19 mouse cellular contexts compared by ENCODE assay signal in genomic region chr13:91756230-91756629, GRCm38 (mm10). TPM values are rescaled to one million over a fixed set of nuclear protein-coding genes. Genes with fewer than 3 reads are reported as not detected.
DNase-seq lines count a peak whose midpoint lies in the region; ATAC-seq and TF ChIP-seq lines count a peak whose summit lies in the region.
"Had no signal": no experiment of that assay in that cellular context is flagged by ENCODE, and none has a peak within 500 bp of the region (broad histone marks: within the 10 kb centered on the region; RNA-seq: fewer than 3 reads in every experiment).

No protein-coding gene starts in this region.

- H3K4me1 ChIP-seq in forebrain, embryonic 14.5 days (ENCODE audit: control insufficient read depth, insufficient read depth, low read length), result no peaks in the 10 kb centered on the region
- no peaks in the 10 kb centered on the region for H3K4me1 ChIP-seq in forebrain, embryonic 12.5 days
- peaks cover 24% of the 10 kb centered on the region for H3K4me1 ChIP-seq in liver, adult 2 months (ENCODE audit: control insufficient read depth, insufficient read depth, low read length)
- peaks cover 2% of the 10 kb centered on the region; the same call in 1 of the 2 replicates for H3K4me1 ChIP-seq in liver, postnatal 0 days (ENCODE audit: insufficient read depth)
- H3K4me1 ChIP-seq: hindbrain, embryonic 10.5 days; midbrain, embryonic 15.5 days had no signal

- H3K27me3 ChIP-seq in forebrain, embryonic 14.5 days (replicated peaks; ENCODE audit: control insufficient read depth, insufficient read depth, low read length), result no peaks in the 10 kb centered on the region
- no peaks in the 10 kb centered on the region for H3K27me3 ChIP-seq in forebrain, embryonic 12.5 days
- H3K27me3 ChIP-seq in liver, adult 2 months (ENCODE audit: control insufficient read depth, insufficient read depth, low read length), result no peaks in the 10 kb centered on the region
- no peaks in the 10 kb centered on the region for H3K27me3 ChIP-seq in liver, postnatal 0 days (ENCODE audit: insufficient read depth, low read length)
- H3K27me3 ChIP-seq: midbrain, embryonic 15.5 days had no signal

- WGBS in forebrain, embryonic 14.5 days, result 78% methylated on average over 4 of the region's 4 CpGs
- WGBS in forebrain, embryonic 12.5 days, result 88% methylated on average over 4 of the region's 4 CpGs
- WGBS in liver, adult 2 months, result 85% methylated on average over 4 of the region's 4 CpGs
- 83% methylated on average over 4 of the region's 4 CpGs for WGBS in liver, postnatal 0 days (ENCODE audit: insufficient replicate concordance)

- peak; percentile 4 for DNase-seq in forebrain, embryonic 14.5 days (ENCODE audit: low spot score)
- DNase-seq in liver, adult 2 months (ENCODE audit: extremely low read depth, low read depth, low spot score), result no peak
- DNase-seq in liver, postnatal 0 days, result no peak
- peak; percentile 52 for DNase-seq in NIH3T3 (ENCODE audit: low read depth)
- DNase-seq in brain, adult 2 months (ENCODE audit: low read depth, low spot score), result peak; percentile 20
- no peak for DNase-seq in layer of hippocampus, adult 2 months (ENCODE audit: low spot score in 2 of 2)
- DNase-seq in right cerebral cortex, postnatal 10 days (ENCODE audit: low spot score in 2 of 2), result no peak
- DNase-seq: cerebellum, postnatal 14 days; forebrain, postnatal 0 days; gastrocnemius, adult 2 months; kidney, postnatal 25 days had no signal

- no peak for TF ChIP-seq EP300 in liver, postnatal 0 days (IDR thresholded peaks at IDR 0.05; ENCODE audit: low read depth)

- H3K4me2 ChIP-seq in forebrain, embryonic 14.5 days (ENCODE audit: low read length), result no peak overlapping the region
- no peak overlapping the region for H3K4me2 ChIP-seq in forebrain, embryonic 12.5 days
- H3K4me2 ChIP-seq in liver, postnatal 0 days (ENCODE audit: low read depth, low read length), result no peak overlapping the region
- H3K4me2 ChIP-seq: liver, embryonic 11.5 days; midbrain, embryonic 15.5 days had no signal

- no peak overlapping the region for H3K27ac ChIP-seq in forebrain, embryonic 14.5 days (ENCODE audit: low read depth, low read length)
- H3K27ac ChIP-seq in forebrain, embryonic 12.5 days, result no peak overlapping the region
- 0 out of 2 replicates have a peak overlapping the region, but pooled peaks have one; percentile 36 for H3K27ac ChIP-seq in liver, adult 2 months (replicated peaks; ENCODE audit: insufficient read depth, low read depth, low read length)
- no peak overlapping the region for H3K27ac ChIP-seq in liver, postnatal 0 days (ENCODE audit: low read depth)
- no peak overlapping the region for H3K27ac ChIP-seq in layer of hippocampus, adult 2 months
- H3K27ac ChIP-seq: gastrocnemius, adult 2 months; hindbrain, embryonic 10.5 days; midbrain, embryonic 15.5 days had no signal

- no peak overlapping the region for H3K9ac ChIP-seq in forebrain, embryonic 14.5 days (ENCODE audit: low read length)
- H3K9ac ChIP-seq in forebrain, embryonic 12.5 days, result no peak overlapping the region
- H3K9ac ChIP-seq in liver, adult 2 months (ENCODE audit: low read depth, low read length), result no peak overlapping the region
- no peak overlapping the region for H3K9ac ChIP-seq in liver, postnatal 0 days (replicated peaks)
- H3K9ac ChIP-seq: forebrain, postnatal 0 days; midbrain, embryonic 15.5 days had no signal

- no peak for TF ChIP-seq POLR2A in liver, adult 2 months (IDR thresholded peaks at IDR 0.05; ENCODE audit: extremely low read depth, insufficient read depth, low read length)

- H3K4me3 ChIP-seq in forebrain, embryonic 14.5 days (ENCODE audit: low read depth, low read length), result no peak overlapping the region
- H3K4me3 ChIP-seq in forebrain, embryonic 12.5 days (replicated peaks), result no peak overlapping the region
- no peak overlapping the region for H3K4me3 ChIP-seq in liver, adult 2 months (ENCODE audit: insufficient read depth, low read depth, low read length)
- H3K4me3 ChIP-seq in liver, postnatal 0 days (ENCODE audit: low read depth, low read length), result no peak overlapping the region
- H3K4me3 ChIP-seq in layer of hippocampus, adult 2 months, result no peak overlapping the region
- H3K4me3 ChIP-seq: erythroblast, embryonic 14.5 days; gastrocnemius, adult 2 months; hindbrain, embryonic 10.5 days; midbrain, embryonic 15.5 days had no signal

- peaks cover under 1% of the 10 kb centered on the region; the same call in 1 of the 2 replicates for H3K79me2 ChIP-seq in liver, adult 2 months (ENCODE audit: control insufficient read depth, insufficient read depth, low read length)

- ATAC-seq in forebrain, embryonic 14.5 days, result no peak
- ATAC-seq in forebrain, embryonic 12.5 days (ENCODE audit: low FRiP score), result no peak
- no peak for ATAC-seq in liver, postnatal 0 days
- ATAC-seq: forebrain, postnatal 0 days; midbrain, embryonic 15.5 days had no signal

- no peaks in the 10 kb centered on the region for H3K36me3 ChIP-seq in forebrain, embryonic 14.5 days (ENCODE audit: control insufficient read depth, insufficient read depth, low read length)
- no peaks in the 10 kb centered on the region for H3K36me3 ChIP-seq in forebrain, embryonic 12.5 days (replicated peaks)
- H3K36me3 ChIP-seq in liver, adult 2 months (ENCODE audit: control insufficient read depth, insufficient read depth, low read length), result peaks cover 37% of the 10 kb centered on the region
- no peaks in the 10 kb centered on the region; the same call in 1 of the 2 replicates for H3K36me3 ChIP-seq in liver, postnatal 0 days (replicated peaks; ENCODE audit: insufficient read depth, low read length)
- H3K36me3 ChIP-seq: hindbrain, embryonic 10.5 days; midbrain, embryonic 15.5 days had no signal

- H3K9me3 ChIP-seq in forebrain, embryonic 14.5 days (replicated peaks; ENCODE audit: control insufficient read depth, low read length), result no peaks in the 10 kb centered on the region
- no peaks in the 10 kb centered on the region for H3K9me3 ChIP-seq in forebrain, embryonic 12.5 days
- H3K9me3 ChIP-seq in liver, postnatal 0 days (ENCODE audit: low read length), result no peaks in the 10 kb centered on the region
- H3K9me3 ChIP-seq: hindbrain, embryonic 10.5 days; midbrain, embryonic 15.5 days had no signal

- TF ChIP-seq CTCF in liver, adult 2 months (IDR thresholded peaks at IDR 0.05; ENCODE audit: low read depth, low read length), result no peak
- no peak for TF ChIP-seq CTCF in liver, postnatal 0 days (IDR thresholded peaks at IDR 0.05; ENCODE audit: low read depth)
- TF ChIP-seq CTCF in layer of hippocampus, adult 2 months (conservative IDR thresholded peaks at IDR 0.05), result no peak

RNA-seq across cellular contexts. Expression of gene Acot12, which starts 14.9 kb away (rescaled TPM):
- polyA plus RNA-seq in forebrain, embryonic 14.5 days (2014; fragmentation: Nextera tagmentation; extraction: Ambion mirVana), result not detected in 2 replicates
- polyA plus RNA-seq in forebrain, embryonic 12.5 days (2016; fragmentation: Nextera tagmentation; extraction: Ambion mirVana), result 0.12 TPM in 1 of 2 replicates, not detected in the other
- 104 and 121 TPM in 2 replicates for total RNA-seq in liver, adult 2 months (2014; rRNA removed)
- 57.1 and 58.8 TPM in 2 replicates for polyA plus RNA-seq in liver, adult 2 months (2012; rRNA removed)
- 30.0 TPM in 2 replicates for polyA plus RNA-seq in liver, postnatal 0 days (2015; fragmentation: Nextera tagmentation; extraction: Ambion mirVana)
- total RNA-seq in layer of hippocampus, adult 2 months (2021), result under 1 TPM; 0.49 to 0.61 TPM
- total RNA-seq: gastrocnemius, adult 2 months; granulocyte monocyte progenitor cell, adult 5-6 weeks; megakaryocyte progenitor cell, adult 5-6 weeks had no signal
- polyA plus RNA-seq: erythroblast, embryonic 14.5 days; hindbrain, embryonic 10.5 days; lung, embryonic 16.5 days had no signal

RNA-seq across cellular contexts. Expression of gene Zcchc9, which starts 51.3 kb away (rescaled TPM):
- polyA plus RNA-seq in forebrain, embryonic 14.5 days (2014; fragmentation: Nextera tagmentation; extraction: Ambion mirVana), result 9.8 and 12.8 TPM in 2 replicates
- 27.2 and 28.8 TPM in 2 replicates for polyA plus RNA-seq in forebrain, embryonic 12.5 days (2016; fragmentation: Nextera tagmentation; extraction: Ambion mirVana)
- 7.3 and 9.4 TPM in 2 replicates for total RNA-seq in liver, adult 2 months (2014; rRNA removed)
- 8.5 and 9.5 TPM in 2 replicates for polyA plus RNA-seq in liver, adult 2 months (2012; rRNA removed)
- 6.8 and 8.8 TPM in 2 replicates for polyA plus RNA-seq in liver, postnatal 0 days (2015; fragmentation: Nextera tagmentation; extraction: Ambion mirVana)
- 10 to 100 TPM; 14.1 to 16.0 TPM for total RNA-seq in layer of hippocampus, adult 2 months (2021)

Comparison
In these comparisons a context has a peak if more than half of its experiments do, and no peak if none do; other contexts are left out.
1. DNase-seq: peak in forebrain, embryonic 14.5 days (single experiment), NIH3T3 (single experiment) and brain, adult 2 months (single experiment); none in liver, adult 2 months (single experiment), liver, postnatal 0 days (single experiment), layer of hippocampus, adult 2 months (0 of 2) and right cerebral cortex, postnatal 10 days (0 of 2).
2. RNA of gene Acot12, which starts 14.9 kb away (polyA plus RNA-seq): 57.1 to 58.8 TPM in liver, adult 2 months and 30.0 TPM in liver, postnatal 0 days; not detected in forebrain, embryonic 14.5 days and 0.12 TPM in forebrain, embryonic 12.5 days; every median in the first group is over 10 times any median in the second.